Mouse (Mus musculus): ENCODE data around the gene Tmsb4x.

- no peak for TF ChIP-seq CTCF (IDR thresholded peaks at IDR 0.05; ENCODE audit: borderline replicate concordance, control insufficient read depth, extremely low read depth, insufficient read depth, low read length, poor library complexity)
- no peak for TF ChIP-seq POLR2A (IDR thresholded peaks at IDR 0.05; ENCODE audit: control insufficient read depth, extremely low read depth, insufficient read depth, low read length, poor library complexity)
Measured at GRCm38 (mm10) chrX:167172256-167172655, 36.9 kb downstream of the Tmsb4x start.
